Mouse (Mus musculus): Measurements from ENCODE around the gene Rgs1.

Rgs1 gene

GRCm38 (mm10) chr1:144197684-144198083 lies 51.4 kb downstream of the Rgs1 start:
- peak; percentile 17 for DNase-seq (ENCODE audit: low read depth, low spot score)

All from skeletal muscle tissue, adult 2 months (tissue).